Mouse (Mus musculus): ENCODE measurements around the gene Atp23.

DNA sequence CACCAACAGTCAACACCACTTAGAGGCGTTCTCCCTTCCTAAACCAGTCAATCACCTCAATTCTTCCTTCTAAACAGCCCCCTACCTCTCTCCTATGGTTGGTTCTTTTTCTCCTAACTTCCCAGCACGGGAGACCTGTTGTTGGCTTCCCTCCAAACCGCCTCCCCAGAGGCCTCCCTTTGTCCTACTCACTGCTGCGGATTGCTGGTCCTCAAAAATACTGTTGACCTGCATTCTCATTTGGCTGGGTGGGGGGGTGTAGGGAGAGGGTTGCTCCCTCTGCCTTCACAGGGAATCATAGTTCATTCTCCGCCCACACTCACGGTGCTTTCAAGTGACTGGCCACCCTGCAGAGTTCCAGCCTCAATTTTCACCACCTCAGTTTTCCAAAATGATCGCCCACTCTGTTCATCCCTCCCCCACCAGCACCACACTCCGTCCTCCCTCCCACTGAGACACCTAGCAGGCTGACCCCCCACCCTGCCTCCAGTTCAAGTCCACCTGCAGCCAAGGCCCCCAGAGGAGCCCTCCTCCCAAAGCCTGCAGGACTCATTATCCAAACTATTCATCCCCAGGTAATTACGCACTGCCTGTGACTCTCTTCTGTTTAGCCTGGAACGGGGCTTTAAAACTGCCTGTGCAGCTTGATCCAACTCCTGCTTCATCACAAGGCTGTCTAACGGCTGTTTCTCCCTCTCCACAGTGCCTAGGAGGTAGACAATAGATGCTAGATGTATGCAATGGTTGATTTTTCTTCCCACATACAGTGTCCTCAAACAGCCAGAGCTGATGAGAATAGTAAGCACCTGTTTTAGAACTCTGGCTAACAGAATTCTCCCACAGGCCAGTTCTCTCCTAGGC lies 26.2 kb upstream of the Atp23 start:
- TF ChIP-seq CTCF (IDR thresholded peaks at IDR 0.05; ENCODE audit: insufficient read depth, low read length) (no peak), POLR2A (IDR thresholded peaks at IDR 0.05; ENCODE audit: borderline replicate concordance, extremely low read depth, low read depth, low read length) (0 out of 2 replicates have a peak, but pooled peaks have one; percentile 9)
